Mouse (Mus musculus) liver, embryonic 16.5 days (tissue): ENCODE measurements around the gene Rack1. TPM values are rescaled to one million over a fixed set of nuclear protein-coding genes. Genes with fewer than 3 reads are reported as not detected.
"Not testable (repeated sequence)": the region's sequence is repeated elsewhere in the genome, so short reads cannot be mapped to it uniquely, and the experiment has no call there.

Experiments
- ATAC-seq: fragments of 200-750 bp; cut with Nextera tagmentation; 2 replicates; pipeline ENCODE4 v1.8.0; 2017; ENCODE audit warnings: low read depth, mild to moderate bottlenecking, moderate number of reproducible peaks, moderate library complexity
- H3K27ac ChIP-seq: fragments of 300-500 bp; sonication (generic); 2 replicates; pipeline ENCODE4 v1.5.1; 2014; ENCODE audit warnings: mild to moderate bottlenecking, low read length
- H3K27me3 ChIP-seq: fragments of 300-500 bp; sonication (generic); 2 replicates; pipeline ENCODE4 v1.6.1; 2014; ENCODE audit warnings: low read depth, low read length, mixed read lengths; ENCODE audit not compliant: control insufficient read depth, insufficient read depth
- H3K36me3 ChIP-seq: fragments of 300-500 bp; sonication (generic); 2 replicates; pipeline ENCODE4 v1.6.1; 2014; ENCODE audit warnings: mild to moderate bottlenecking; ENCODE audit not compliant: control insufficient read depth, insufficient read depth
- H3K4me1 ChIP-seq: fragments of 300-500 bp; sonication (generic); 2 replicates; pipeline ENCODE4 v1.6.1; 2014; ENCODE audit warnings: low read depth, low read length, mixed read lengths; ENCODE audit not compliant: control insufficient read depth
- H3K4me2 ChIP-seq: fragments of 300-500 bp; sonication (generic); 2 replicates; pipeline ENCODE4 v1.6.1; 2014; ENCODE audit warnings: low read depth, low read length, mixed read lengths
- H3K4me3 ChIP-seq: fragments of 300-500 bp; sonication (generic); 2 replicates; pipeline ENCODE4 v1.5.1; 2014; ENCODE audit warnings: low read depth, mild to moderate bottlenecking, low read length
- H3K9ac ChIP-seq: fragments of 300-500 bp; sonication (generic); 2 replicates; pipeline ENCODE4 v1.6.1; 2014; ENCODE audit warnings: low read depth, low read length
- H3K9me3 ChIP-seq: fragments of 300-500 bp; sonication (generic); replicated peaks from 2 replicates; pipeline ENCODE4 v1.6.1; 2016; ENCODE audit warnings: low read length; ENCODE audit not compliant: control insufficient read depth
- WGBS: fragments of 180-500 bp; shearing (Covaris S2); extraction: QIAGEN DNeasy Blood & Tissue Kit; methylation state at CpG from one replicate; pipeline ENCODE4 v1.1.7; 2014; ENCODE audit not compliant: insufficient replicate concordance; 5-methylcytosine and 5-hydroxymethylcytosine counted together
- polyA plus RNA-seq: library from polyadenylated mRNA; unstranded; fragments of >200 nt; fragmentation: Nextera tagmentation; extraction: Ambion mirVana; gene quantifications from 2 replicates; pipeline ENCODE4 v1.2.1, GENCODE M21; 2015

Gene Rack1
- polyA plus RNA-seq = 395 and 402 TPM in 2 replicates

- peak within 1 kb of the TSS; percentile 97 for H3K27ac ChIP-seq
- H3K4me1 ChIP-seq = peaks cover 32% of the 10 kb centered on the region
- no peaks in the 10 kb centered on the region for H3K9me3 ChIP-seq
- under 1% methylated on average over 47 of the region's 47 CpGs for WGBS
- H3K4me3 ChIP-seq = peak within 1 kb of the TSS; percentile 83
- peak within 1 kb of the TSS; percentile 74 for H3K4me2 ChIP-seq
- peaks cover 39% of the 10 kb centered on the region for H3K36me3 ChIP-seq
- H3K9ac ChIP-seq = peak within 1 kb of the TSS; percentile 84
- H3K27me3 ChIP-seq = no peaks in the 10 kb centered on the region
- ATAC-seq = peak; percentile 81
Measured at GRCm38 (mm10) chr11:48799921-48800701, at the start of gene Rack1. Gene Rack1, plus strand, starts transcription at chr11:48800332.

GRCm38 (mm10) chr11:48750428-48750827, 49.7 kb upstream of the Rack1 start:
- Histone ChIP-seq H3K27me3 (no peaks in the 10 kb centered on the region), H3K4me1 (no peaks in the 10 kb centered on the region), H3K4me3 (no peak overlapping the region), H3K9me3 (no peaks in the 10 kb centered on the region), H3K27ac (no peak overlapping the region), H3K36me3 (no peaks in the 10 kb centered on the region), H3K9ac (no peak overlapping the region), H3K4me2 (no peak overlapping the region)
- ATAC-seq = no peak
- WGBS = 82% methylated on average over 6 of the region's 6 CpGs

GRCm38 (mm10) chr11:48753534-48753933, 46.6 kb upstream of the Rack1 start:
- H3K27me3 ChIP-seq = not testable (repeated sequence)

GRCm38 (mm10) chr11:48759021-48759420, 41.1 kb upstream of the Rack1 start:
- Histone ChIP-seq H3K4me3 (no peak overlapping the region), H3K36me3 (no peaks in the 10 kb centered on the region), H3K4me2 (no peak overlapping the region), H3K4me1 (no peaks in the 10 kb centered on the region), H3K9ac (no peak overlapping the region), H3K9me3 (no peaks in the 10 kb centered on the region), H3K27ac (no peak overlapping the region), H3K27me3 (no peaks in the 10 kb centered on the region)
- WGBS = 52% methylated on average over 8 of the region's 8 CpGs
- ATAC-seq = no peak

More at GRCm38 (mm10) chr11:48753534-48753933, 46.6 kb upstream of the Rack1 start:
- H3K4me3 ChIP-seq, H3K27ac ChIP-seq, H3K4me1 ChIP-seq, ATAC-seq, H3K4me2 ChIP-seq, H3K36me3 ChIP-seq, H3K9me3 ChIP-seq, H3K9ac ChIP-seq: not testable (repeated sequence)
- 78% methylated on average over 18 of the region's 18 CpGs for WGBS

GRCm38 (mm10) chr11:48764119-48764518, 36.0 kb upstream of the Rack1 start:
- WGBS = 79% methylated on average over 9 of the region's 9 CpGs
- ATAC-seq = no peak

GRCm38 (mm10) chr11:48767195-48767876, 32.8 kb upstream of the Rack1 start:
- Histone ChIP-seq H3K4me2 (no peak overlapping the region), H3K9me3 (no peaks in the 10 kb centered on the region), H3K36me3 (no peaks in the 10 kb centered on the region), H3K27me3 (no peaks in the 10 kb centered on the region), H3K9ac (no peak overlapping the region), H3K4me3 (no peak overlapping the region), H3K4me1 (no peaks in the 10 kb centered on the region), H3K27ac (no peak overlapping the region)
- 63% methylated on average over 14 of the region's 14 CpGs for WGBS
- ATAC-seq = no peak

More at GRCm38 (mm10) chr11:48764119-48764518, 36.0 kb upstream of the Rack1 start:
- Histone ChIP-seq H3K4me1 (no peaks in the 10 kb centered on the region), H3K27me3 (no peaks in the 10 kb centered on the region), H3K4me2 (no peak overlapping the region), H3K27ac (no peak overlapping the region), H3K9me3 (no peaks in the 10 kb centered on the region), H3K36me3 (no peaks in the 10 kb centered on the region), H3K9ac (no peak overlapping the region), H3K4me3 (no peak overlapping the region)

- no peak for ATAC-seq
- H3K9me3 ChIP-seq = no peaks in the 10 kb centered on the region
- WGBS = 4% methylated on average over 2 of the region's 2 CpGs
Measured at GRCm38 (mm10) chr11:48771691-48772090, 28.4 kb upstream of the Rack1 start.

GRCm38 (mm10) chr11:48774443-48775298, 25.5 kb upstream of the Rack1 start:
- WGBS = 29% methylated on average over 17 of the region's 17 CpGs
- Histone ChIP-seq H3K4me1 (no peaks in the 10 kb centered on the region), H3K9ac (no peak overlapping the region), H3K9me3 (no peaks in the 10 kb centered on the region), H3K4me2 (peak overlapping the region; percentile 4; the same call in 1 of the 2 replicates), H3K27me3 (no peaks in the 10 kb centered on the region), H3K4me3 (no peak overlapping the region), H3K36me3 (no peaks in the 10 kb centered on the region), H3K27ac (no peak overlapping the region)
- no peak for ATAC-seq

More at GRCm38 (mm10) chr11:48771691-48772090, 28.4 kb upstream of the Rack1 start:
- no peak overlapping the region for H3K27ac ChIP-seq
- no peak overlapping the region for H3K4me3 ChIP-seq
- no peak overlapping the region for H3K9ac ChIP-seq
- H3K4me2 ChIP-seq = no peak overlapping the region
- H3K4me1 ChIP-seq = no peaks in the 10 kb centered on the region
- no peaks in the 10 kb centered on the region for H3K36me3 ChIP-seq
- H3K27me3 ChIP-seq = no peaks in the 10 kb centered on the region
